Mouse (Mus musculus) hematopoietic stem cell, adult 5-6 weeks (primary cell): Measurements from ENCODE around the gene Hoxa7. TPM values are rescaled to one million over a fixed set of nuclear protein-coding genes. Genes with fewer than 3 reads are reported as not detected.

Experiments
- ATAC-seq, 2 experiments: fragments of 125-278 bp in 1 of 2; replicated peaks in 1 of 2; 2 replicates each; pipeline ENCODE4 v1.8.0; 2016 to 2017; ENCODE audit warnings: inconsistent platforms in 2 of 2, mild to moderate bottlenecking in 2 of 2, moderate number of reproducible peaks in 2 of 2, low read depth in 1 of 2, moderate TSS enrichment in 1 of 2; ENCODE audit not compliant: low FRiP score in 2 of 2, poor library complexity in 2 of 2, severe bottlenecking in 2 of 2, insufficient read depth in 1 of 2, low TSS enrichment in 1 of 2
- total RNA-seq: library from RNA; stranded (forward); fragments of 172-1452, 232-1000 nt; gene quantifications from 2 replicates; pipeline ENCODE4 v1.2.3, GENCODE M21; 2017

Gene Hoxa7
- total RNA-seq, 1 experiment from 2014 or later: 15.6 TPM

GRCm38 (mm10) chr6:52220003-52220864 lies 1.4 kb downstream of the Hoxa7 start:
- 0 out of 4 replicates have a peak, but pooled peaks of 1 of the 2 experiments have one; percentile 9 for ATAC-seq

GRCm38 (mm10) chr6:52219234-52219942 lies 2.3 kb downstream of the Hoxa7 start:
- ATAC-seq: no peak

- no peak for ATAC-seq
Measured at GRCm38 (mm10) chr6:52218643-52219215, 2.9 kb downstream of the Hoxa7 start.

- ATAC-seq: no peak
Measured at GRCm38 (mm10) chr6:52217895-52218642, 3.6 kb downstream of the Hoxa7 start.

DNA sequence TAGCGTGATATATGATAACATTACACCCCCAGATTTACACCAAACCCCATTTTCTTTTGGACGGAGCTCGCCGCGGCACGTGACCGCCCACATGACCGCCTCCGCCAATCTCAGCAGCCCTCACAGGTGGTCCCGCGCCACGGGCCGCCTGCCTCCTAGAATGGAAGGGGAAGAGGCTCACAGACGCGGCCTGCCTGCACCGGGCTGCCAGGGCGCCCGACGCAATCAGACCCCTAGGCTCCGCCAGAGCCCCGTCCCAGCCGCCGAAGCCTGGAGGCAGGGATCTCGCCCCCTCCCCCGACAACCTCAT lies 4.2 kb downstream of the Hoxa7 start:
- peak; percentile 53 to 56 for ATAC-seq

DNA sequence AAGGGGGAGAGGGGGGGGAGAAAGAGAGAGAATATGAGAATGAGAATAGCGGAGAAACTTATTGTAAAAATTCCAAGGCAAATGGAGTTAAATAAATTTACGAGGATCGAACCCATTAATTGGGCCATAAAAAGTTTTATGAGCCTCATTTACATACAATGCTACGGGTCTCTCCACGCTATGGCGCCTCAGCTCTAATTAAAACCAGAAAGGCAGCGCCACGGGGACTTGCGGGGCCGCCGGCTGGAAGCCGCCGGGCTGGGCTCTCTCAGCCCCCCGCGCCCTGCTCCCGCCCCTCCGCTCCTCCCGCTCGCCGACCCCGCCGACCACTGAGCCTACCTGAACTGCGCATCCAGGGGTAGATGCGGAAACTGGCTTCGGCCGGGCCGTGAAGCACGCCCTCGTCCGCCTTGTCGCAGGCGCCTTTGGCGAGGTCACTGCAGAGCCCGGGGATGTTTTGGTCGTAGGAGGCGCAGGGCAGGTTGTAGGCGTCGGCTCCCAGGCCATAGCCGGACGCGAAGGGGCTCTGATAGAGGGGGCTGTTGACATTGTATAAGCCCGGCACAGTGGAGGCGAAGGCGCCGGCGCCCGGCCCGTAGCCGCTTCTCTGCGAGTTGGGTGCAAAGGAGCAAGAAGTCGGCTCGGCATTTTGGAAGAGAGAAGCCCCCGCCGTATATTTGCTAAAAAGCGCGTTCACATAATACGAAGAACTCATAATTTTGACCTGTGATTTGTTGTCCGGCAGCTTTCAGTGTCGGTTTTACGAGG lies 4.8 kb downstream of the Hoxa7 start:
- ATAC-seq: no peak

DNA sequence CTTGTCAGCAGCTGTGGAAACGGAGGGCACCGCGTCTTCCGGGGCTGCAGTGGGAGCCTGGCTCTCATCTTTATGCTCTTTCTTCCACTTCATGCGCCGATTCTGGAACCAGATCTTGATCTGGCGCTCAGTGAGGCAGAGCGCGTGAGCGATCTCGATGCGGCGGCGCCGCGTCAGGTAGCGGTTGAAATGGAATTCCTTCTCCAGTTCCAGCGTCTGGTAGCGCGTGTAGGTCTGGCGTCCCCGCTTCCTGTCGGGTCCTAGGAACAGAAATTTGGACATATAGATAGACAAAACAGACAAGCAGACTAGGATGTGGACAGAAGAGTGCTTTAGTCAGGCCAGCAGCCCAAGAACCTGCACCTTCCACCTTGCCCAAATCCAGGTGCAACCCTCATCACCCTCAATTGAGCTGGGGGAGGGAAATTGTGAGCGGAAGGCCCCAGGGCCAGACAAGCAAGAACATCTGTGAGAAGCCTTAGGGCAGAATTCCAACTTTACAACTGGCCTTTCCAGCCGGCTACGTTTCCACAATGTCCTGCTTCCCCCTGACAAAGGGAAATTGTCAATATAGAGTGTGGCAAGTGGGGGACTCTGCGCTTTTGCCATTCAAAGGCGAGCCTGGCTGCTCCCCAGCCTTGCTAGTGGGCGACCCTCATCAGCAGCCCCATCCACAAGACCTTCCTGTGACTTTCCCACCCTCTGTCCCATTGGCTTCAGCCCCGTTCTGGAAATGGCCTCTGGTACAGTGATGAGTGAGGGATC lies 5.7 kb downstream of the Hoxa7 start:
- no peak for ATAC-seq

- no peak for ATAC-seq
Measured at GRCm38 (mm10) chr6:52215070-52215469, 6.6 kb downstream of the Hoxa7 start.

DNA sequence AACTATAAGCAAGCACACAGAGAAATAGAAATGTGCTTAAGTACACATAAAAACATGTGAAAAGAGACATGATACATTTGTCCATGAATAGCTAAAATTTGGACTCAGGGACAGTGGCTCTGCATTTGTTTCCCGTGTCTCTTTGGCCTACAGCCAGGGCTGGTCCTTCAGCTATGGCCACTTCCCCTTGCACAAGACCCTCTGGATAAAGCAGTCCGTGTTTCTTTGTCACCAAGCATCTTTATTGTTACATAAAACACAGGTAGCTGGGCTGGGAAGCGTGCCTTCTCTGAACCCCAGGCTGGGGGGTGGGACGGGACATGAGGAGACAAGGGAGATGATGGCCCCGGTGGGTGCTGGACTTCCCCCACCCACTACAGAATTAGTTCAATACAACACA lies 7.4 kb downstream of the Hoxa7 start:
- no peak for ATAC-seq

DNA sequence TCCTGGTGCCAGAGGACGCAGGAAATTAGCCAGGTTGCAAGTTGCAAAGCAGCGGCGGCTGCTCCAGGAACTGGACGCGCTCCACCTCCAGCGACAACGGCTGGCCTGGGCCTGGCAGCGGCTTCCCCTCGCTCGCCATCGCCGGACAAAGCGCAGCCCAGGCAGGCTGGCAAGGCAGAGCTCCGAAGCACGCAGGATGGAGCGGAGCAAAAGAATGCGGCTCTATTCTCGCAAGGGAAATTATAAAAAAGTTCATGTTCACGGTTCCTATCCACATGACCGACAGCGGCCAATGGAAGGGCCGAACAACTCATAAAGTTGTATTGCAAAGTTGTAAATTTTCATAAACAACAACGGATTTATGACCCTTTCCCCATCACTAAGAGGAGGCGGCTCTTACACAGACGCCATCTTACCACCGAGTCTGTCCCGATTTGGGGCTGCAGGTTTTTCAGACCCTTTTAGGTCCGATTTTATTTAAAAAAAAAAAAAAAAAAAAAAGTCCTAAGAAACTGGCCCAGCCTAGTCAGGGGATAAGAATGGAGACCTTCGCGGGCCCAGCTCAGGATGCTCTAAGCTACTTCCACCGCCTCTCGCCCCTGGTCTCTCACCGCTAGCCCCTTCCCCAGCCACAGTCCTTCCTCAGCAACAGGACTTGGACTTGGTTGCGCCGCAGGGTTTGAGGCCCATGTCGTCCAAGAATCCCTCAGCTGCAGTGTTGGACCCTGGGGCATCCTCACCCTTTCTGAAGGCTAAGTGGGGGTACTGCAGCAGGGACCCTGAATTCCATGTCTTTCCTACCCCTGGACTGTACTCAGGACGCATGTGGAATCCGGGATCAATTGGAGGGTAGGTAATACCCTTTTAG lies 8.3 kb downstream of the Hoxa7 start, which contains the start of the genes Hoxa3 and Gm28308:
Hoxa3 (minus strand) TSS at position 218 of the 868 bp plus-strand sequence.
Gm28308 (minus strand) TSS at position 221 of the 868 bp plus-strand sequence.
- ATAC-seq: peak; percentile 29 to 46; a peak in 3 of 4 replicates

DNA sequence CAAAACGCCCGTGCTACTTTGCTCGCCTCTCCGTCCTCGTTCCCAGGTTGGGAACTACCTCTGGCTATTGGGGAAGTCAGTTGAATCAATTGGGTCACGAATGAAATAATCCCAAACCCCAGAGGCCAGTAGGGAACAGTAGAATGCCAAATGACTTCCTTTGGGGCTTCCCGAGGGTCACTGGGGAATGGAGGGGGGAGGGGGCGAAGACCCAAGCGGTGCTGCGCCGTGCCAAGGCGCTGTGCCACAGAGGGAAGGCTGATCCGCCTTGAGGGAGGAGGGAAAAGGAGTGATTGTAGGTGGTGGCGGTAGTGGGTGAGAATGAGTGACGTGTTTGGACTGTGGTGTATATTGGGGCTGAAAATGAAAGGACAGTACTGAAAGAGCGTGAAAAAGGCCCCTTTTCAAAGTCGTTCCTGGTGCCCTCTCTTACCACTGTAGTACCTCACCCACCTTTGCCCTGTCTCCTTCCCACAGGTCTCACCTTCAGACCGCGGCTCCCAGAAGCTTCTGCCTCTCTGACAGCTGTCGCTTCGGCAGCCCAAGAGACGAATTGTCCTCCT lies 9.0 kb downstream of the Hoxa7 start:
- ATAC-seq: peak; percentile 12 to 20; a peak in 1 of 4 replicates

DNA sequence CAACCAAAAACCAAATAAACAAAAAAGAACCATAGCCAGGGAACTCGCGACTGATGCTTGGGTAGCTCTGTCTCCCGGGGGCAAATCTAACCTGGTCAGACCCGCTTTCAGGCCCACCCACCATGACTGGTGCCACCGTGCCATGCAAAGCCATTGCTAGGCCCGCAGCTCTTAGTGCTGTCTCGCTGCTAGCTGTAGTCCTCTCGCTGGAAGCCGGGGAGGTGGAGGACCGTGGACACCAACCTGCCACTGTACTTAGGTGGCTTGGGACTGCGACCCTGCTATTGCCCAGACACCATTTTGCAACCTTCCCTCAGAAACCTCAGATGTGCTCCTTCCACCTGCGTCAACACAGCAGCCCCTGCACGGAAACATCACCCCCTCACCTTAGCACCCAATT lies 9.7 kb downstream of the Hoxa7 start:
- no peak; a peak in 1 of 4 replicates for ATAC-seq

DNA sequence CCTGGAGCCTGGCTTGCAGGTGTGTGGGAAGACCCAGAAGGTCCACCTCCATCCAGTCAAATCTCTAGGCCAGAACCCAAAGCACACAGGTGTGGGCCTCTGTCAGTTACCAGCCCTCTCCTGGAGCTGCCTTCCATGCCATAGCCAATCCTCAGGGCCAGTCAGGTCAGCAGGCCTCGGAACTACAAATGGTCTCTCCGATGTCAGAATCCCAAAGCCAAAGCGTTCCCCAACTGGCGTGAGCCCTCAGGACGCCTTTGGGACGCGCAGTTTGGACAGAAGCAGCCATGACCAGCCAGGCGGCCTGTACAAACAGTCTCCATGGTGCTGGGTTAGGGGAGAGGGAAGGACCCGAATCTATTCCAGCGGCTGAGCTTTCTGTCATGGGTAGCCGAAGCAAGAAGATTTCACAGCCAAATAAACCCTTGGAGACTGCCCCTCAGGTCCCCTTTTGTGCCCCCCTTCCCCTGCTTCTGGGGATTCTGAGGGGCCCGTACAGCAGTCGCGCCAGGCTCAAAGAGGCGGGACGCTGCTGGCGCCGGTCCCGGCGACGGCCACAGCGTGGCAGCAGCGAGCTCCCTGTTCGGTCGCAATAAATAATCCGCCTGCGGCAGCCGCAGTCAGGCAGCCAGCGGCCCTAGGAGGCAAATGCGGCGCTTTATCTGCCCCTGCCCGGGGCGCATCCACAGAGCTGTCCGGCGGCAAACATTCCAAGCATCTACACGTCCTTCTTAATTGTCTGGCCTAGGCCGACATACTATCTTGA lies 10.3 kb downstream of the Hoxa7 start:
- ATAC-seq: peak; percentile 54 to 57; a peak in 3 of 4 replicates

DNA sequence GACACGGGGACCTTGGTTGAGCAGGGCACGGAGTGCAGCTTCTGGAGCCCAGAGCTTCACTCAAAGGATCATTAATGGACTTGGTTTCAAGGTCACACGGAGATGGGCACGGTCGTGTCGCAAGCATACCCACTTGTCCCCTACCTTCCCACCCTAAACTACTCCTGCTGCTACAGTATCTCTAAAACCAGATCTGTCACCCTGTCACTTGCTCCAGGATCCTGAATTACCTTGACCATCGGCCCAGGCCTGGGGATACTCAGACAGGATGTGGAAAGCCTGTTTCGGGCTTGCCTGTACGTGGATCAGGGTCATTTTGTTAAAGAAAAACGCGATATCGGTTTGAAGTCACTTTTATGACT lies 12.0 kb downstream of the Hoxa7 start:
- no peak for ATAC-seq
